24 mouse cellular contexts compared by ENCODE assay signal in genomic region chr8:17587261-17587861, GRCm38 (mm10).
DNase-seq lines count a peak whose midpoint lies in the region; ATAC-seq and TF ChIP-seq lines count a peak whose summit lies in the region.
"Had no signal": no experiment of that assay in that cellular context is flagged by ENCODE, and none has a peak within 500 bp of the region (broad histone marks: within the 10 kb centered on the region; RNA-seq: fewer than 3 reads in every experiment).

No protein-coding gene starts in this region.

- no peaks in the 10 kb centered on the region for H3K27me3 ChIP-seq in forebrain, embryonic 14.5 days (replicated peaks; ENCODE audit: control insufficient read depth, insufficient read depth, low read length)
- H3K27me3 ChIP-seq: embryonic facial prominence, embryonic 12.5 days; hindbrain, embryonic 13.5 days; limb, embryonic 13.5 days; liver, embryonic 13.5 days; midbrain, embryonic 13.5 days; neural tube, embryonic 12.5 days had no signal

- H3K4me3 ChIP-seq in forebrain, embryonic 14.5 days (ENCODE audit: low read depth, low read length) = no peak overlapping the region
- H3K4me3 ChIP-seq: embryonic facial prominence, embryonic 12.5 days; hindbrain, embryonic 13.5 days; limb, embryonic 13.5 days; liver, embryonic 13.5 days; midbrain, embryonic 13.5 days; neural tube, embryonic 12.5 days had no signal

- 7% methylated on average over 5 of the region's 5 CpGs for WGBS in forebrain, embryonic 14.5 days

- ATAC-seq in forebrain, embryonic 14.5 days = peak; percentile 87
- ATAC-seq in megakaryocyte, adult 5-6 weeks (ENCODE audit: poor library complexity, severe bottlenecking) = no peak
- ATAC-seq: midbrain, embryonic 13.5 days had no signal

- H3K27ac ChIP-seq in forebrain, embryonic 14.5 days (ENCODE audit: low read depth, low read length) = peak overlapping the region; percentile 39; the same call in 1 of the 2 replicates
- H3K27ac ChIP-seq: embryonic facial prominence, embryonic 12.5 days; hindbrain, embryonic 13.5 days; kidney, postnatal 0 days; limb, embryonic 13.5 days; liver, embryonic 13.5 days; midbrain, embryonic 13.5 days; neural tube, embryonic 12.5 days had no signal

- H3K9ac ChIP-seq in forebrain, embryonic 14.5 days (ENCODE audit: low read length) = no peak overlapping the region
- H3K9ac ChIP-seq: embryonic facial prominence, embryonic 12.5 days; hindbrain, embryonic 13.5 days; limb, embryonic 13.5 days; liver, embryonic 13.5 days; midbrain, embryonic 13.5 days; neural tube, embryonic 12.5 days had no signal

- peaks cover 4% of the 10 kb centered on the region for H3K4me1 ChIP-seq in forebrain, embryonic 14.5 days (ENCODE audit: control insufficient read depth, insufficient read depth, low read length)
- H3K4me1 ChIP-seq: embryonic facial prominence, embryonic 12.5 days; hindbrain, embryonic 13.5 days; limb, embryonic 13.5 days; liver, embryonic 13.5 days; midbrain, embryonic 13.5 days; neural tube, embryonic 12.5 days had no signal

- no peak overlapping the region for H3K4me2 ChIP-seq in forebrain, embryonic 14.5 days (ENCODE audit: low read length)
- H3K4me2 ChIP-seq: embryonic facial prominence, embryonic 12.5 days; hindbrain, embryonic 13.5 days; limb, embryonic 13.5 days; liver, embryonic 13.5 days; midbrain, embryonic 13.5 days; neural tube, embryonic 12.5 days had no signal

- no peaks in the 10 kb centered on the region for H3K9me3 ChIP-seq in forebrain, embryonic 14.5 days (replicated peaks; ENCODE audit: control insufficient read depth, low read length)
- H3K9me3 ChIP-seq: embryonic facial prominence, embryonic 12.5 days; hindbrain, embryonic 13.5 days; limb, embryonic 13.5 days; liver, embryonic 13.5 days; midbrain, embryonic 13.5 days; neural tube, embryonic 12.5 days had no signal

- no peak for TF ChIP-seq POLR2A in brain, embryonic 14.5 days (IDR thresholded peaks at IDR 0.05; ENCODE audit: borderline replicate concordance, extremely low read depth, insufficient read depth, insufficient read length, poor library complexity, severe bottlenecking)

- TF ChIP-seq CTCF in brain, embryonic 14.5 days (IDR thresholded peaks at IDR 0.05; ENCODE audit: borderline replicate concordance, extremely low read depth, insufficient read depth, insufficient read length) = no peak

- H3K36me3 ChIP-seq in forebrain, embryonic 14.5 days (ENCODE audit: control insufficient read depth, insufficient read depth, low read length) = no peaks in the 10 kb centered on the region
- H3K36me3 ChIP-seq: embryonic facial prominence, embryonic 12.5 days; hindbrain, embryonic 13.5 days; limb, embryonic 13.5 days; liver, embryonic 13.5 days; midbrain, embryonic 13.5 days; neural tube, embryonic 12.5 days had no signal

- DNase-seq in retina, postnatal 1 day = peak; percentile 71
- DNase-seq in retina, embryonic 14.5 days (ENCODE audit: low spot score) = no peak
- DNase-seq in brain, embryonic 14.5 days (ENCODE audit: low read depth) = peak; percentile 89
- peak; percentile 80 for DNase-seq in forebrain, embryonic 14.5 days (ENCODE audit: low spot score)
- DNase-seq in kidney, postnatal 4 days = no peak
- DNase-seq in kidney, postnatal 14 days = no peak
- DNase-seq: adrenal gland, postnatal 36 days; cerebellum, adult 11-12 months; cerebellum, postnatal 10 days; gastrocnemius, postnatal 14 days; kidney, adult 2 months; liver, embryonic 13.5 days; lung, adult 2 months; lung, postnatal 14 days; right cerebral cortex, adult 18-20 months; right cerebral cortex, postnatal 4 days; thymus, postnatal 14 days had no signal

Comparison
In these comparisons a context has a peak if more than half of its experiments do, and no peak if none do; other contexts are left out.
1. DNase-seq: peak in retina, postnatal 1 day (single experiment), brain, embryonic 14.5 days (single experiment) and forebrain, embryonic 14.5 days (single experiment); none in retina, embryonic 14.5 days (single experiment), kidney, postnatal 4 days (0 of 2) and kidney, postnatal 14 days (single experiment).